ENCODE assay signal across 16 mouse cellular contexts in the genomic region with DNA sequence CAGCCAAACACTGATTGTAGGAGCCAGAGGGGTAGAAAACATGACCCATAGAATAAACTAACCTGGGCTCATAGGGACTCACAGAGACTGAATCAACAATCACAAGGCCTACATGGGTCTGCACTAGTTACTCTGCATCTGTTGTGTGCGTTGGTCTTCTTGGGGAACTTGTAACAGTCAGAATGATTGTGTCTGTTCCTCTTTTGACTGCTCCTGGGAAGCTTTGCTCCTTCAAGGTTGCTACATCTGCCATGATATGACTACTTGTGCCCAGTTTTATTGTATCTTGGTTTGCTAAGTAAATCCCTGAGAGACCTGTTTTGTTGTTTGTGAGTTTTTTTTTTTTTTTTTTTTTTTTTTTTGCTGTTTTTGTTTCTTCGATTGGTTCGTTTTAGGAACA.
"Had no signal": no experiment of that assay in that cellular context is flagged by ENCODE, and none has a peak within 500 bp of the region (broad histone marks: within the 10 kb centered on the region; RNA-seq: fewer than 3 reads in every experiment).

No protein-coding gene starts in this region.

- H3K9me3 ChIP-seq: neural tube, embryonic 13.5 days; neural tube, embryonic 15.5 days; stomach, embryonic 15.5 days had no signal

- H3K4me2 ChIP-seq: neural tube, embryonic 13.5 days; neural tube, embryonic 15.5 days; stomach, embryonic 15.5 days had no signal

- H3K4me1 ChIP-seq: neural tube, embryonic 13.5 days; neural tube, embryonic 15.5 days; stomach, embryonic 15.5 days had no signal

- H3K9ac ChIP-seq: neural tube, embryonic 13.5 days; neural tube, embryonic 15.5 days; stomach, embryonic 15.5 days had no signal

- H3K36me3 ChIP-seq: neural tube, embryonic 13.5 days; neural tube, embryonic 15.5 days; stomach, embryonic 15.5 days had no signal

- H3K4me3 ChIP-seq: neural tube, embryonic 13.5 days; neural tube, embryonic 15.5 days; stomach, embryonic 15.5 days had no signal

- H3K27me3 ChIP-seq: neural tube, embryonic 13.5 days; neural tube, embryonic 15.5 days; stomach, embryonic 15.5 days had no signal

- DNase-seq: retina, postnatal 1 day; right cerebral cortex, adult 18-20 months; right cerebral cortex, postnatal 14 days; right cerebral cortex, postnatal 25 days; right cerebral cortex, postnatal 4 days; spleen, adult 18-20 months; thymus, adult 18-20 months; thymus, adult 2 months; thymus, postnatal 14 days; thymus, postnatal 25 days; thymus, postnatal 36 days; thymus, postnatal 4 days had no signal

- H3K27ac ChIP-seq: neural tube, embryonic 13.5 days; neural tube, embryonic 15.5 days; stomach, embryonic 15.5 days; stomach, postnatal 0 days had no signal
